Comparison of ENCODE assay signal across 8 mouse cellular contexts in genomic region chr1:63112151-63112864, GRCm38 (mm10). TPM values are rescaled to one million over a fixed set of nuclear protein-coding genes. Genes with fewer than 3 reads are reported as not detected.
DNase-seq lines count a peak whose midpoint lies in the region; ATAC-seq and TF ChIP-seq lines count a peak whose summit lies in the region.

No protein-coding gene starts in this region.

- H3K4me2 ChIP-seq in kidney, embryonic 14.5 days (replicated peaks; ENCODE audit: low read depth, low read length), result peak overlapping the region; percentile 78
- peak overlapping the region; percentile 87 for H3K4me2 ChIP-seq in hindbrain, embryonic 11.5 days (replicated peaks; ENCODE audit: low read depth, low read length)
- peak overlapping the region; percentile 86 for H3K4me2 ChIP-seq in midbrain, embryonic 13.5 days (replicated peaks)

- H3K27me3 ChIP-seq in kidney, embryonic 14.5 days (ENCODE audit: control insufficient read depth, insufficient read depth, low read length), result no peaks in the 10 kb centered on the region
- H3K27me3 ChIP-seq in hindbrain, embryonic 11.5 days (ENCODE audit: control insufficient read depth, insufficient read depth, low read length), result no peaks in the 10 kb centered on the region
- H3K27me3 ChIP-seq in midbrain, embryonic 13.5 days, result no peaks in the 10 kb centered on the region

- intact Hi-C loops in left cerebral cortex, postnatal 4 days (cut with DNase I), result no loop called here
- intact Hi-C loops in left cerebral cortex, postnatal 25 days (cut with DNase I), result no loop called here

- peak overlapping the region; percentile 100; the same call in 1 of the 2 replicates for H3K9ac ChIP-seq in kidney, embryonic 14.5 days (ENCODE audit: low read depth, low read length)
- H3K9ac ChIP-seq in hindbrain, embryonic 11.5 days (ENCODE audit: low read depth, low read length), result peak overlapping the region; percentile 100
- H3K9ac ChIP-seq in midbrain, embryonic 13.5 days (replicated peaks), result peak overlapping the region; percentile 99

- WGBS in kidney, embryonic 14.5 days, result 44% methylated on average over 8 of the region's 8 CpGs
- 48% methylated on average over 8 of the region's 8 CpGs for whole genome bisulfite sequencing in hindbrain, embryonic 11.5 days
- WGBS in midbrain, embryonic 13.5 days, result 33% methylated on average over 8 of the region's 8 CpGs

- ATAC-seq in kidney, embryonic 14.5 days (ENCODE audit: low FRiP score, low TSS enrichment), result no peak
- ATAC-seq in hindbrain, embryonic 11.5 days (ENCODE audit: low FRiP score), result no peak
- no peak for ATAC-seq in midbrain, embryonic 13.5 days

- H3K4me3 ChIP-seq in kidney, embryonic 14.5 days (ENCODE audit: low read length), result peak overlapping the region; percentile 82
- H3K4me3 ChIP-seq in bone marrow macrophage, adult 2 months (ENCODE audit: insufficient read depth, low read length), result peak overlapping the region; percentile 64
- H3K4me3 ChIP-seq in hindbrain, embryonic 11.5 days (ENCODE audit: low read depth, low read length), result peak overlapping the region; percentile 86
- H3K4me3 ChIP-seq in midbrain, embryonic 13.5 days (replicated peaks), result peak overlapping the region; percentile 95

- no peak for DNase-seq in kidney, adult 9 months
- no peak for DNase-seq in hindbrain, embryonic 11.5 days (ENCODE audit: low spot score)
- DNase-seq in left cerebral cortex, postnatal 4 days, result no peak
- no peak for DNase-seq in left cerebral cortex, postnatal 25 days (ENCODE audit: low spot score in 2 of 2)
- no peak for DNase-seq in adrenal gland, postnatal 36 days

- peak overlapping the region; percentile 99 for H3K27ac ChIP-seq in kidney, embryonic 14.5 days (ENCODE audit: low read depth, low read length)
- H3K27ac ChIP-seq in bone marrow macrophage, adult 2 months (ENCODE audit: insufficient read depth, low read depth, low read length), result no peak overlapping the region
- H3K27ac ChIP-seq in hindbrain, embryonic 11.5 days (ENCODE audit: low read depth, low read length), result no peak overlapping the region
- peak overlapping the region; percentile 98; the same call in 1 of the 2 replicates for H3K27ac ChIP-seq in midbrain, embryonic 13.5 days

- H3K36me3 ChIP-seq in kidney, embryonic 14.5 days (ENCODE audit: control insufficient read depth, insufficient read depth, low read length), result no peaks in the 10 kb centered on the region
- H3K36me3 ChIP-seq in hindbrain, embryonic 11.5 days (ENCODE audit: control insufficient read depth, insufficient read depth, low read length), result no peaks in the 10 kb centered on the region
- no peaks in the 10 kb centered on the region for H3K36me3 ChIP-seq in midbrain, embryonic 13.5 days

- no peak for TF ChIP-seq POLR2A in bone marrow macrophage, adult 2 months (IDR thresholded peaks at IDR 0.05; ENCODE audit: borderline replicate concordance, low read depth, low read length)

- H3K9me3 ChIP-seq in kidney, embryonic 14.5 days (ENCODE audit: control insufficient read depth, low read length), result no peaks in the 10 kb centered on the region
- H3K9me3 ChIP-seq in hindbrain, embryonic 11.5 days (ENCODE audit: control insufficient read depth, low read length), result no peaks in the 10 kb centered on the region
- H3K9me3 ChIP-seq in midbrain, embryonic 13.5 days, result no peaks in the 10 kb centered on the region

- H3K4me1 ChIP-seq in kidney, embryonic 14.5 days (ENCODE audit: control insufficient read depth, insufficient read depth, low read length), result peaks cover 21% of the 10 kb centered on the region; the same call in 1 of the 2 replicates
- H3K4me1 ChIP-seq in bone marrow macrophage, adult 2 months (ENCODE audit: control insufficient read depth, insufficient read depth, low read length), result peaks cover 27% of the 10 kb centered on the region
- H3K4me1 ChIP-seq in hindbrain, embryonic 11.5 days (replicated peaks; ENCODE audit: control insufficient read depth, insufficient read depth, low read length), result no peaks in the 10 kb centered on the region; the same call in 1 of the 2 replicates
- peaks cover 49% of the 10 kb centered on the region for H3K4me1 ChIP-seq in midbrain, embryonic 13.5 days (replicated peaks)

- TF ChIP-seq CTCF in bone marrow macrophage, adult 2 months (IDR thresholded peaks at IDR 0.05; ENCODE audit: low read depth, low read length), result no peak

RNA-seq across cellular contexts. Expression of gene Ino80d, which starts 2.2 kb away (rescaled TPM):
- polyA plus RNA-seq in kidney, embryonic 14.5 days (2014; fragmentation: Nextera tagmentation; extraction: Ambion mirVana), result 11.5 and 16.5 TPM in 2 replicates
- 19.5 and 20.9 TPM in 2 replicates for polyA plus RNA-seq in bone marrow macrophage, adult 2 months (2012; ENCODE audit: insufficient read depth, insufficient read length, missing spikeins)
- 10.5 and 16.8 TPM in 2 replicates for polyA plus RNA-seq in hindbrain, embryonic 11.5 days (2014; fragmentation: Nextera tagmentation; extraction: Ambion mirVana)
- 9.7 and 12.2 TPM in 2 replicates for polyA plus RNA-seq in midbrain, embryonic 13.5 days (2015; fragmentation: Nextera tagmentation; extraction: Ambion mirVana)
- 10 to 100 TPM; 32.0 to 32.7 TPM for total RNA-seq in left cerebral cortex, postnatal 4 days (2021)
- 10 to 100 TPM; 28.5 to 28.8 TPM for total RNA-seq in left cerebral cortex, postnatal 25 days (2021)
- total RNA-seq in adrenal gland, postnatal 36 days (2021), result 10 to 100 TPM; 27.3 to 29.2 TPM

Comparison
In these comparisons a context has a peak if more than half of its experiments do, and no peak if none do; other contexts are left out.
1. H3K27ac ChIP-seq: peak in kidney, embryonic 14.5 days (single experiment) and midbrain, embryonic 13.5 days (single experiment); none in bone marrow macrophage, adult 2 months (single experiment) and hindbrain, embryonic 11.5 days (single experiment).
2. Peak in every context shown above with its lines, with median percentiles within 50 percentile points of each other: H3K4me2 ChIP-seq, H3K4me3 ChIP-seq and H3K9ac ChIP-seq.